Mouse (Mus musculus) liver, postnatal 0 days (tissue): ENCODE data around the gene Gucd1. TPM values are rescaled to one million over a fixed set of nuclear protein-coding genes. Genes with fewer than 3 reads are reported as not detected.

Source experiments
- ATAC-seq: fragments of 200-750 bp; cut with Nextera tagmentation; 2 replicates; pipeline ENCODE4 v1.8.0; 2017; ENCODE audit warnings: mild to moderate bottlenecking, moderate library complexity
- DNase-seq: peaks from one replicate; pipeline ENCODE4 v3.0.0-alpha.2; 2016
- H3K27ac ChIP-seq: fragments of 300-500 bp; sonication (generic); 2 replicates; pipeline ENCODE4 v1.5.1; 2014; ENCODE audit warnings: antibody characterized with exemption, moderate library complexity, mild to moderate bottlenecking, low read depth
- H3K27me3 ChIP-seq: fragments of 300-500 bp; sonication (generic); 2 replicates; pipeline ENCODE4 v1.6.1; 2014; ENCODE audit warnings: low read length, control low read depth, mixed read lengths; ENCODE audit not compliant: insufficient read depth
- H3K36me3 ChIP-seq: fragments of 300-500 bp; sonication (generic); replicated peaks from 2 replicates; pipeline ENCODE4 v1.6.1; 2014; ENCODE audit warnings: mild to moderate bottlenecking, control low read depth, low read length, moderate library complexity, mixed read lengths; ENCODE audit not compliant: insufficient read depth
- H3K4me1 ChIP-seq: fragments of 300-500 bp; sonication (generic); 2 replicates; pipeline ENCODE4 v1.6.1; 2014; ENCODE audit warnings: antibody characterized with exemption, mild to moderate bottlenecking, control low read depth; ENCODE audit not compliant: insufficient read depth
- H3K4me2 ChIP-seq: fragments of 300-500 bp; sonication (generic); 2 replicates; pipeline ENCODE4 v1.6.1; 2014; ENCODE audit warnings: low read depth, mild to moderate bottlenecking, low read length, moderate library complexity, mixed read lengths
- H3K4me3 ChIP-seq: fragments of 300-500 bp; sonication (generic); 2 replicates; pipeline ENCODE4 v1.5.1; 2014; ENCODE audit warnings: low read depth, low read length
- H3K9ac ChIP-seq: fragments of 300-500 bp; sonication (generic); replicated peaks from 2 replicates; pipeline ENCODE4 v1.6.1; 2014; ENCODE audit warnings: mild to moderate bottlenecking, moderate library complexity
- H3K9me3 ChIP-seq: fragments of 300-500 bp; sonication (generic); 2 replicates; pipeline ENCODE4 v1.6.1; 2016; ENCODE audit warnings: mild to moderate bottlenecking, control low read depth, low read length, mixed read lengths
- CTCF ChIP-seq: sonication (generic); IDR thresholded peaks from 2 replicates; pipeline ENCODE4 v1.5.1; 2016; ENCODE audit warnings: antibody characterized with exemption, low read depth
- EP300 ChIP-seq: IDR thresholded peaks from 2 replicates; pipeline ENCODE4 v1.6.1; 2016; ENCODE audit warnings: antibody characterized with exemption, low read depth, mild to moderate bottlenecking
- WGBS: fragments of 180-500 bp; shearing (Covaris S2); extraction: QIAGEN DNeasy Blood & Tissue Kit; methylation state at CpG from one replicate; pipeline ENCODE4 v1.1.7; 2014; ENCODE audit not compliant: insufficient replicate concordance; 5-methylcytosine and 5-hydroxymethylcytosine counted together
- polyA plus RNA-seq: library from polyadenylated mRNA; unstranded; fragments of >200 nt; fragmentation: Nextera tagmentation; extraction: Ambion mirVana; gene quantifications from 2 replicates; pipeline ENCODE4 v1.2.1, GENCODE M21; 2015

Gucd1 gene
- polyA plus RNA-seq, 1 experiment from 2014 or later = 45.6 TPM

DNA sequence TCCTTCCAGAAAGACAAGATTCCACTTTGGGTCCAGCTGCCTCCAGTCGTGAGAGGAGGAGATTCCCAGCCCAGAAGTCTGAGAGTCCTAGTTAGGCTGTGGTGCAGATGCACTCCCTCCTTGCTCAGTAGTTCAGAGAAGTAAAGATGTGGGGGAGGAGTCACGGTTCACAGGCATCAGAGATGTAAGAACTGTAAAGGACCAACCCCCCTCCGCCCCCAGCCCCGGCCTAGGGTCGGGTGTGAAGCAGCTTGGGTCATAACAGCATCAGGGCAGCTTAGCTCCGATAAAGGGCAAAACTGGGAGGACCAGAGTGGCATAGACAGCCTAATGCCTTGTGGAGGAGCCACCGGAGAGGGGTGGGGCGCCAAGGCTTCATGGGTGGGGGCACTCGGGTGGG, 201.3 kb downstream of the Gucd1 start:
- peaks cover 3% of the 10 kb centered on the region; the same call in 1 of the 2 replicates for H3K36me3 ChIP-seq
- H3K27ac ChIP-seq = no peak overlapping the region
- DNase-seq = no peak
- H3K4me1 ChIP-seq = peaks cover 29% of the 10 kb centered on the region
- H3K9me3 ChIP-seq = no peaks in the 10 kb centered on the region
- TF ChIP-seq EP300 (no peak), CTCF (no peak)
- peak; percentile 18; the same call in 1 of the 2 replicates for ATAC-seq
- peaks cover 22% of the 10 kb centered on the region for H3K27me3 ChIP-seq
- H3K4me2 ChIP-seq = peak overlapping the region; percentile 71
- H3K9ac ChIP-seq = peak overlapping the region; percentile 61; the same call in 1 of the 2 replicates
- 10% methylated on average over 9 of the region's 9 CpGs for WGBS
- H3K4me3 ChIP-seq = peak overlapping the region; percentile 60

DNA sequence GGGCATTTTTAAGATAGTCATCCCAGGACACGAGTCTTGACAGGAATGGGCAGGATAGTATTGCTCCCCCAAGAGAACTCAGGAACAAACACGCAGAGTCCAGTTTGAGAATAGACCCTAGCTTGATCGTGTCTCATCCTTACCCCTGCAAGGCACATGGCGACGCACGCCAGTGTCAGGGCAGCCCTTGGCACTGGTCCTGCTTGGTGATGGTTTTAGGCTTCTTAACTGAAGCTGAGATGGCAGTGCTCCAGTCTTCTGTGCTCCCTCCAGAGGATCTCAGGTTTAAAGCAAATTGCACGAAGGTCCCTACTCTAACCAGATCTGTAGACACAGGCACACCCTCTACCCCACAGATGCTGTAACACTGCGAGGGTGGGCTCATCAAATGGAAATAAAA, 202.0 kb downstream of the Gucd1 start:
- no peaks in the 10 kb centered on the region for H3K9me3 ChIP-seq
- DNase-seq = no peak
- H3K4me3 ChIP-seq = no peak overlapping the region
- H3K27me3 ChIP-seq = peaks cover 22% of the 10 kb centered on the region
- TF ChIP-seq EP300 (no peak), CTCF (no peak)
- no peak overlapping the region for H3K9ac ChIP-seq
- H3K4me1 ChIP-seq = peaks cover 29% of the 10 kb centered on the region
- ATAC-seq = no peak
- H3K27ac ChIP-seq = no peak overlapping the region
- WGBS = 76% methylated on average over 8 of the region's 8 CpGs
- no peak overlapping the region for H3K4me2 ChIP-seq
- peaks cover 6% of the 10 kb centered on the region; the same call in 1 of the 2 replicates for H3K36me3 ChIP-seq

DNA sequence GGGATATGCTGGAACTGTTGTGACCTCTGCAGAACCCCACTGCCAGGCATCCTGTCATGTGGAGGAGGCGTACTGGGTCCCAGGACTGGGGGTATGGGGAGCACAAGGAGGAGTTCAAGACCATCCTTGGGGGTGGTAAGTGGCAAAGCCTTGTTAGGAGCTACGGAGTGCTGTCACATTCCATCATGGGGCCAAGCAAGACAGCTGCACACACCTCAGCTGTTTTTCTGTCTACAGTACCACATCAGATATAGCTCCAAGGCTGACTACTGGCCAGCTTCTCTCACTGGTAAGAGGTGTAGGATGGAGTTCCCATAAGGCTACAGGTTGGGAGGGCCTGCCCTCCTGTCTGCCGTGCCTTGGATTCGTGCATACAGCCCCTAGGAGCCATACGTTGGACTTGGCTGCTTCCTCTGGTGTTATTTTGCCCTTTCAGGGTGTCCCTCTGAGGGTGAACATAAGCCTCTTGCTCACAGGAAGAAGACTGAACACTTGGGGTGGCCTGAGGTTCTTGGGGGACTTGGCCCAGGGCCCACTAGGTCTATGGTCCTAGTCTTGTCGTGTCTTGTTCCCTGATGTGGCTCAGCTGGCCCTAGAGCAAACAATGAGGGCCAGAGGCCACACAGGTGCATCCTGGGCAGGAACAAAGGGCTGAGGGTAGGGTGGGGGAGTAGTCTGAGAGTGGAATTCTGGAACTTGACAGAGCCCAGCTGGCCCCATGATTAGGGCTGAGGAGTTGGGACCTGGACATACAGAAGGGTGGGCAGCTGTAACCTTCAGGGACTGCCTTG, 203.4 kb downstream of the Gucd1 start:
- Histone ChIP-seq H3K9ac (no peak overlapping the region), H3K4me3 (no peak overlapping the region), H3K27ac (no peak overlapping the region), H3K36me3 (peaks cover 16% of the 10 kb centered on the region; the same call in 1 of the 2 replicates), H3K9me3 (no peaks in the 10 kb centered on the region), H3K4me2 (no peak overlapping the region), H3K27me3 (peaks cover 22% of the 10 kb centered on the region), H3K4me1 (peaks cover 24% of the 10 kb centered on the region)
- 60% methylated on average over 6 of the region's 6 CpGs for WGBS
- no peak for TF ChIP-seq CTCF
- TF ChIP-seq EP300 = no peak
- ATAC-seq (peak; percentile 46), DNase-seq (no peak)

DNA sequence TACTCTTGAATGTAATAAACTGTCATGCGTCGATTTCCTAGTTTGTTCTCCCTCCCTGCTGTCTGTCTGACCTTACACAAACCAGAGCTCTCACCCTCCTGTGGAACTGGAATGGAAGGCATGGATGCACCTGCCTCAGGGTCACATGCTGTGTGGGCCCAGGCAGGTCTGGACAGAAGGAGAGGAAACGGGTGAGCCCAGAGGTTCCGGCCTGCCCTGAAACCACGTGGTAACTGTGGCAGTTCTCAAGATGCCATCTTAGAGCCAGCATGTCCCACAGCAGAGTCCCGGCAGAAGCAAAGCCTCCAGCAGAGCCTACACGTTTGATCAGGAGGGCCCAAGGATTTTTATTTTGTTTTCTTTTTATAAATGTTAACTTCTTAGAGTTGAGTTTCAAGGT, 205.4 kb downstream of the Gucd1 start:
- H3K4me1 ChIP-seq = peaks cover 18% of the 10 kb centered on the region
- no peak for DNase-seq
- peaks cover 10% of the 10 kb centered on the region for H3K27me3 ChIP-seq
- 64% methylated on average over 7 of the region's 7 CpGs for WGBS
- H3K27ac ChIP-seq = no peak overlapping the region
- no peak for TF ChIP-seq EP300
- no peak for TF ChIP-seq CTCF
- no peak for ATAC-seq
- H3K4me3 ChIP-seq = no peak overlapping the region
- no peak overlapping the region for H3K4me2 ChIP-seq
- H3K36me3 ChIP-seq = peaks cover 31% of the 10 kb centered on the region
- H3K9me3 ChIP-seq = no peaks in the 10 kb centered on the region
- H3K9ac ChIP-seq = no peak overlapping the region

DNA sequence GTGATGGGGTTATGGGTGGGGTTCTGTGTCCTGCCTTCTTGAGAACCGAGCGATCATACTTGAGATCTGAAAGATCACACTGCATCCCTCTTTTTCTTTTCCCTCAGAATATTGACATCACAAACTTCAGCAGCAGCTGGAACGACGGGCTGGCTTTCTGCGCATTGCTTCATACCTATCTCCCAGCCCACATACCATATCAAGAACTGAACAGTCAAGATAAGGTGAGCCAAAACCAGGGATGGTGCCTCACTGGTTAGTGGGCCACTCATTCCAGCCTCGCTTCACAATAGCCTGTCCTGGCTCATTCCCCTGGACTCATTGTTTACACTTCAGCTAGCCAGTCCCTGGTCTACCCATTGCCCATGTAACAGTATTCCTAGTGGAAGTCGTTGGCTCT, 210.6 kb downstream of the Gucd1 start:
- TF ChIP-seq EP300 (no peak), CTCF (no peak)
- peaks cover 49% of the 10 kb centered on the region for H3K36me3 ChIP-seq
- no peak overlapping the region for H3K9ac ChIP-seq
- H3K9me3 ChIP-seq = no peaks in the 10 kb centered on the region
- H3K4me3 ChIP-seq = no peak overlapping the region
- ATAC-seq = no peak
- no peaks in the 10 kb centered on the region for H3K27me3 ChIP-seq
- no peak for DNase-seq
- H3K4me1 ChIP-seq = peaks cover 8% of the 10 kb centered on the region
- H3K4me2 ChIP-seq = no peak overlapping the region
- H3K27ac ChIP-seq = no peak overlapping the region
- WGBS = 60% methylated on average over 7 of the region's 7 CpGs

DNA sequence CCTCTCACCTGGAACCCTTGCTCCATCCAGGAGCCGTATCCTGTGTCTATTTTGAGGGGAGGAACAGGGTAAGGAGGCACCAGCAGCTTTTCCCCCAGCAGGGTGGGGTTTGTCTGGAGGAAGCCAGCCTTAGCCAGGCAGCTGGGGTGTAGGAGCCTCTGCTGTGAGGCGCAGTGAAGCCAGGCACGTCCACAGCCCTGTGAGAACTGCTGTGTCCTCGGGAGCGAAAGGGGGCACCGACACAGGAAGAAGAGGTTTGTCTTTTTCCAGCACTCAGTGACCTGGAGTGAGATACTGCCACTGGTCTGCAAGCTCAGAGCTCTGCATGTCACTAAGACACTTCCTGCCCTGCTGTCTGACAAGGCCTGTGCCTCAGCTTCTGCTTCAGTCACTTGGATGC, 213.4 kb downstream of the Gucd1 start:
- no peak overlapping the region for H3K4me3 ChIP-seq
- DNase-seq = no peak
- 46% methylated on average over 6 of the region's 6 CpGs for WGBS
- peak overlapping the region; percentile 60 for H3K27ac ChIP-seq
- H3K4me2 ChIP-seq = no peak overlapping the region
- TF ChIP-seq CTCF = no peak
- peak; percentile 17; the same call in 1 of the 2 replicates for TF ChIP-seq EP300
- ATAC-seq = peak; percentile 28
- peaks cover 19% of the 10 kb centered on the region for H3K4me1 ChIP-seq
- no peaks in the 10 kb centered on the region for H3K27me3 ChIP-seq
- H3K9me3 ChIP-seq = no peaks in the 10 kb centered on the region
- H3K36me3 ChIP-seq = peaks cover 38% of the 10 kb centered on the region
- H3K9ac ChIP-seq = no peak overlapping the region
